Mouse (Mus musculus): ENCODE measurements around the gene Aplnr.

DNA sequence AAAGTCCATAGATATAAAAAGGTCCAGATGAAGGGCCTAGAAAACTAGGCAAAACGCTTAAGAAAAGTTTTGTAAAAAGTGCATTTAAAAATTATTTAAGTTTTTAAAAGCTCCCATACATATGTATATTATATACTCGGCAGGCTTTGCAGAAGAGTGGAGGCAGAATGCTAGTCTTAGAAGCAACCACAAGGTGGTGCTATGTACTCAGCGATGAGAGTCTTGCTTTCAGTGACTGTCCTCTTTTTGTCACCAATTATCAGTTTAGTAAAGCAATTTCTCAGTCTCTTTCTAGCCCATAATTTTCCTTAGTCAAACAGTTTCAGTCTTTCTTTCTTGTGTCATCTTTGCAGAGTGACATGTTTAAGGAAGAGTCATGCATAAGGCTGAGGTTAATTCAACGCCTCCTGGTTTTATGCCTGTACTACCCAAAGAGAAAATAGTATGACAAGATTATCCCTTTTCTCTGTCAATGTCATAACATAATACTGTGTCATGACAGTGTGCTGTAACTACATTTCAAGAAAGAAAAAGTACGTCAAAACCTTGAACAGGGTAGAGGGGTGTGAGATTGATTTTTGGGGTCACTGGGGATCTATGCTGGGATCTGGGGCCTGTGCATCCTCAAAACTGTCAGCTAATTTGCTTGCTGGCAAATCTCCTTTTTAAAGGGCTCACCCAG lies 12.7 kb upstream of the Aplnr start:
- TF ChIP-seq CTCF (IDR thresholded peaks at IDR 0.05; ENCODE audit: low read depth): peak; percentile 90
- no peak for TF ChIP-seq EP300 (optimal IDR thresholded peaks at IDR 0.05)

Measured in stomach, postnatal 0 days (tissue).